Mouse (Mus musculus) hindbrain, embryonic 14.5 days (tissue): ENCODE measurements at regions not wholly inside any gene's neighbourhood (a gene's known extent, or its start where the extent isn't known, plus 50 kb on each side); places are given as distances from the start of the nearest gene placed in this dataset.

Experiments used
- ATAC-seq: fragments of 200-750 bp; cut with Nextera tagmentation; 2 replicates; pipeline ENCODE4 v1.8.0; 2017; ENCODE audit warnings: moderate number of reproducible peaks, mild to moderate bottlenecking, moderate TSS enrichment, moderate library complexity; ENCODE audit not compliant: low FRiP score
- DNase-seq: peaks from one replicate; pipeline ENCODE4 v3.0.0-alpha.2; 2015; ENCODE audit warnings: low spot score
- H3K27ac ChIP-seq: fragments of 300-500 bp; sonication (generic); 2 replicates; pipeline ENCODE4 v1.5.1; 2014; ENCODE audit warnings: mild to moderate bottlenecking, moderate library complexity
- H3K27me3 ChIP-seq: fragments of 300-500 bp; sonication (generic); 2 replicates; pipeline ENCODE4 v1.6.1; 2014; ENCODE audit warnings: mild to moderate bottlenecking, low read length, mixed read lengths; ENCODE audit not compliant: control insufficient read depth, insufficient read depth
- H3K36me3 ChIP-seq: fragments of 300-500 bp; sonication (generic); replicated peaks from 2 replicates; pipeline ENCODE4 v1.6.1; 2014; ENCODE audit not compliant: control insufficient read depth, insufficient read depth
- H3K4me1 ChIP-seq: fragments of 300-500 bp; sonication (generic); replicated peaks from 2 replicates; pipeline ENCODE4 v1.6.1; 2014; ENCODE audit warnings: antibody characterized with exemption, low read length, mixed read lengths; ENCODE audit not compliant: control insufficient read depth, insufficient read depth
- H3K4me2 ChIP-seq: fragments of 300-500 bp; sonication (generic); replicated peaks from 2 replicates; pipeline ENCODE4 v1.6.1; 2014; ENCODE audit warnings: mild to moderate bottlenecking, moderate library complexity
- H3K4me3 ChIP-seq: fragments of 300-500 bp; sonication (generic); replicated peaks from 2 replicates; pipeline ENCODE4 v1.5.1; 2014; ENCODE audit warnings: mild to moderate bottlenecking, low read length
- H3K9ac ChIP-seq: fragments of 300-500 bp; sonication (generic); 2 replicates; pipeline ENCODE4 v1.6.1; 2014
- H3K9me3 ChIP-seq: fragments of 300-500 bp; sonication (generic); 2 replicates; pipeline ENCODE4 v1.6.1; 2016; ENCODE audit warnings: low read length; ENCODE audit not compliant: control insufficient read depth
- WGBS: fragments of 180-500 bp; shearing (Covaris S2); extraction: QIAGEN DNeasy Blood & Tissue Kit; methylation state at CpG from one replicate; pipeline ENCODE4 v1.1.7; 2014; 5-methylcytosine and 5-hydroxymethylcytosine counted together

GRCm38 (mm10) chr1:42365648-42366324 is 329.8 kb upstream of the Pou3f3 start:
- Histone ChIP-seq H3K9me3 (no peaks in the 10 kb centered on the region), H3K4me1 (no peaks in the 10 kb centered on the region), H3K27me3 (no peaks in the 10 kb centered on the region), H3K27ac (no peak overlapping the region), H3K36me3 (no peaks in the 10 kb centered on the region), H3K4me2 (no peak overlapping the region), H3K9ac (no peak overlapping the region), H3K4me3 (no peak overlapping the region)
- WGBS: 61% methylated on average over 4 of the region's 4 CpGs
- ATAC-seq (no peak), DNase-seq (no peak)

- H3K27me3 ChIP-seq: no peaks in the 10 kb centered on the region
- no peak overlapping the region for H3K4me2 ChIP-seq
- H3K9ac ChIP-seq: no peak overlapping the region
- no peaks in the 10 kb centered on the region for H3K9me3 ChIP-seq
- H3K4me3 ChIP-seq: no peak overlapping the region
- H3K4me1 ChIP-seq: no peaks in the 10 kb centered on the region
- no peak overlapping the region for H3K27ac ChIP-seq
- 56% methylated on average over 18 of the region's 18 CpGs for WGBS
- no peak for ATAC-seq
- no peaks in the 10 kb centered on the region for H3K36me3 ChIP-seq
- no peak for DNase-seq
These were observed 307.5 kb upstream of the Pou3f3 start for GRCm38 (mm10) chr1:42387919-42388684.

- H3K36me3 ChIP-seq: no peaks in the 10 kb centered on the region
- no peak overlapping the region for H3K4me2 ChIP-seq
- DNase-seq (no peak), ATAC-seq (no peak)
- WGBS: 95% methylated on average over 6 of the region's 6 CpGs
- H3K27ac ChIP-seq: no peak overlapping the region
- H3K4me1 ChIP-seq: no peaks in the 10 kb centered on the region
- no peak overlapping the region for H3K4me3 ChIP-seq
- H3K9me3 ChIP-seq: no peaks in the 10 kb centered on the region
- no peak overlapping the region for H3K9ac ChIP-seq
- no peaks in the 10 kb centered on the region for H3K27me3 ChIP-seq
These were observed 306.8 kb upstream of the Pou3f3 start for GRCm38 (mm10) chr1:42388740-42389139.

- 88% methylated on average over 13 of the region's 13 CpGs for WGBS
- Histone ChIP-seq H3K27ac (no peak overlapping the region), H3K9me3 (no peaks in the 10 kb centered on the region), H3K9ac (no peak overlapping the region), H3K36me3 (no peaks in the 10 kb centered on the region), H3K4me2 (no peak overlapping the region), H3K4me3 (no peak overlapping the region), H3K27me3 (no peaks in the 10 kb centered on the region), H3K4me1 (no peaks in the 10 kb centered on the region)
- DNase-seq (no peak), ATAC-seq (no peak)
These were observed 299.8 kb upstream of the Pou3f3 start for GRCm38 (mm10) chr1:42395651-42396260.

- no peak overlapping the region for H3K9ac ChIP-seq
- ATAC-seq (0 out of 2 replicates have a peak, but pooled peaks have one; percentile 27), DNase-seq (no peak)
- H3K4me1 ChIP-seq: no peaks in the 10 kb centered on the region
- no peaks in the 10 kb centered on the region for H3K27me3 ChIP-seq
- H3K9me3 ChIP-seq: no peaks in the 10 kb centered on the region
- H3K36me3 ChIP-seq: no peaks in the 10 kb centered on the region
- H3K4me2 ChIP-seq: no peak overlapping the region
- WGBS: 21% methylated on average over 8 of the region's 8 CpGs
- H3K27ac ChIP-seq: no peak overlapping the region
- H3K4me3 ChIP-seq: no peak overlapping the region
These were observed 297.0 kb upstream of the Pou3f3 start for GRCm38 (mm10) chr1:42398461-42399154.

- Histone ChIP-seq H3K27ac (no peak overlapping the region), H3K9me3 (no peaks in the 10 kb centered on the region), H3K27me3 (no peaks in the 10 kb centered on the region), H3K36me3 (no peaks in the 10 kb centered on the region), H3K9ac (no peak overlapping the region), H3K4me3 (no peak overlapping the region), H3K4me1 (peaks cover 14% of the 10 kb centered on the region), H3K4me2 (peak overlapping the region; percentile 36)
- DNase-seq (no peak), ATAC-seq (peak; percentile 31; the same call in 1 of the 2 replicates)
- WGBS: 47% methylated on average over 21 of the region's 21 CpGs
These were observed 279.6 kb upstream of the Pou3f3 start for GRCm38 (mm10) chr1:42415817-42416538.

GRCm38 (mm10) chr1:42416539-42417218 is 278.9 kb upstream of the Pou3f3 start:
- 50% methylated on average over 8 of the region's 8 CpGs for WGBS
- no peaks in the 10 kb centered on the region for H3K9me3 ChIP-seq
- H3K4me2 ChIP-seq: peak overlapping the region; percentile 36
- no peak overlapping the region for H3K9ac ChIP-seq
- H3K4me1 ChIP-seq: peaks cover 14% of the 10 kb centered on the region
- H3K27ac ChIP-seq: no peak overlapping the region
- DNase-seq (no peak), ATAC-seq (no peak)
- H3K4me3 ChIP-seq: no peak overlapping the region
- no peaks in the 10 kb centered on the region for H3K27me3 ChIP-seq
- no peaks in the 10 kb centered on the region for H3K36me3 ChIP-seq

- Histone ChIP-seq H3K36me3 (no peaks in the 10 kb centered on the region), H3K27ac (no peak overlapping the region), H3K9ac (no peak overlapping the region), H3K4me1 (peaks cover 14% of the 10 kb centered on the region), H3K4me3 (no peak overlapping the region), H3K27me3 (no peaks in the 10 kb centered on the region), H3K4me2 (no peak overlapping the region), H3K9me3 (no peaks in the 10 kb centered on the region)
- WGBS: 70% methylated on average over 4 of the region's 4 CpGs
- DNase-seq (no peak), ATAC-seq (no peak)
These were observed 277.8 kb upstream of the Pou3f3 start for GRCm38 (mm10) chr1:42417815-42418214.
